Mouse (Mus musculus): ENCODE measurements around the gene Olfr263. TPM values are rescaled to one million over a fixed set of nuclear protein-coding genes. Genes with fewer than 3 reads are reported as not detected.

The Olfr263 gene
- polyA plus RNA-seq, 1 experiment from 2014 or later, result not detected

DNA sequence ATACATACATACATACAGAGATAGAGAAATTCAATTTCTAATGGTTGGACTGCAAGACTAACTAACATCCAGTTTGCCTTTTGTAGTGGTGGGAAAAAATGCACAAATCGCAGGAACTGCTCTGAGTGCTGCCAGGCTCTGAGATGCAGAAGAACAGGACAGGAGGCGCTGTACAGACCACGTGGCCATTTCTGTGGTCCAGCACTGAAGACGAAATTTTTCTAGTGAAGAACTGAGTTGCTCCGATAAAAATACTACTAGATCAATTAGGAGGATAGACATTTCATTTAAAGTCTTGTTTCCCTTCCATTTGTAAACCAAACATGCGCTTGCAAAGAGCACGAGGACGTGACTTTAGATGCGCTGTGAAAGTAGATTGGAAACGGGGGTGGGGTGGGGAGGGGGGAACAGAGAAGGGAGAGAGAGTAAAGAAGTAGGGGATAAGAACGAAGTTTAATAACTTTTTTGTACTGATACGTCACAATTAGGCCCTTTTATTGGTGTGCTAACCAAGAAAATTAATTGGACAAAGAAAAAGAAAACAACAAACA, 42.2 kb downstream of the Olfr263 start:
- WGBS, result 0% methylated on average over 12 of the region's 12 CpGs
- Histone ChIP-seq H3K9me3 (ENCODE audit: control insufficient read depth, low read length) (no peaks in the 10 kb centered on the region), H3K4me1 (ENCODE audit: control insufficient read depth, insufficient read depth, low read length) (peaks cover 8% of the 10 kb centered on the region; the same call in 1 of the 2 replicates), H3K27ac (replicated peaks; ENCODE audit: low read depth, low read length) (no peak overlapping the region), H3K27me3 (ENCODE audit: control insufficient read depth, insufficient read depth, low read length) (no peaks in the 10 kb centered on the region), H3K4me2 (ENCODE audit: low read length) (peak overlapping the region; percentile 65), H3K36me3 (ENCODE audit: control insufficient read depth, insufficient read depth, low read length) (no peaks in the 10 kb centered on the region), H3K9ac (replicated peaks; ENCODE audit: low read length) (peak overlapping the region; percentile 34; the same call in 1 of the 2 replicates), H3K4me3 (replicated peaks; ENCODE audit: low read depth, low read length) (peak overlapping the region; percentile 53)
- ATAC-seq (ENCODE audit: low FRiP score, low TSS enrichment), result no peak
- DNase-seq, result peak; percentile 78

DNA sequence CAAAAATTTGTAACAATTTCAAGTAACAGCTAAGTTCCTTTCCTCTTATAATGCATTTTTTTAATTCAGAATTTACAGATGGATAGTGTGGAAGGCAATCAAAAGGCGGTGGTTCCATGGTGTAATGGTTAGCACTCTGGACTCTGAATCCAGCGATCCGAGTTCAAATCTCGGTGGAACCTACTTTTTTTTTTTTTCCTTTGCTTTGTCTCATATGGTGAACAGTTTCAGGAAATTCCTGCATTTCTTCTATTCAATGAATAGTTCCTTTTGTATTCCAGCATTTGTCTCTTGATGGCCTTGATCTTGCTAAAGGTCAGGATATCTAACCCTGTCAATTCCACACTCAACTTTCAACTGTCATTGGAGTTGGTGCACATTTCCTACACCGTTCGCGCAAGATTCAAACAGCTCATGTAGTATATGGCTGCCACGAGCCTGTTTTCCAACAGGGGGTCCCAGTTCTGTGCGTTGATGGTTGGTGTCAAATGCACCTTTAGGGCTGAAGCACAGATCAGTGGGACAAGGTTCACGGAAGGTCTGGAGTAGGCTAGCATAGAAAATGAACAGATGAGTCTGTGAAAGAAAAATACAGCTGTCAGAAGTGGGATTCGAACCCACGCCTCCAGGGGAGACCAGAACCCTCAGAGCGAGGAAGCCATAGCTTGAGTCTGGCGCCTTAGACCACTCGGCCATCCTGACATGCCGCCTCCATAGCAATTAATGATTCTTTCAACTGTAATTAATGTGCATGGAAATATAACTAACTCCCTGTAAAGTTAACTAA, 43.0 kb downstream of the Olfr263 start:
- Histone ChIP-seq H3K9ac (replicated peaks; ENCODE audit: low read length) (no peak overlapping the region), H3K9me3 (ENCODE audit: control insufficient read depth, low read length) (no peaks in the 10 kb centered on the region), H3K27me3 (ENCODE audit: control insufficient read depth, insufficient read depth, low read length) (no peaks in the 10 kb centered on the region), H3K4me1 (ENCODE audit: control insufficient read depth, insufficient read depth, low read length) (peaks cover 8% of the 10 kb centered on the region; the same call in 1 of the 2 replicates), H3K4me3 (replicated peaks; ENCODE audit: low read depth, low read length) (peak overlapping the region; percentile 53), H3K36me3 (ENCODE audit: control insufficient read depth, insufficient read depth, low read length) (no peaks in the 10 kb centered on the region), H3K27ac (replicated peaks; ENCODE audit: low read depth, low read length) (no peak overlapping the region), H3K4me2 (ENCODE audit: low read length) (peak overlapping the region; percentile 65)
- peak; percentile 88 for DNase-seq
- WGBS, result under 1% methylated on average over 16 of the region's 16 CpGs
- peak; percentile 43; the same call in 1 of the 2 replicates for ATAC-seq (ENCODE audit: low FRiP score, low TSS enrichment)

DNA sequence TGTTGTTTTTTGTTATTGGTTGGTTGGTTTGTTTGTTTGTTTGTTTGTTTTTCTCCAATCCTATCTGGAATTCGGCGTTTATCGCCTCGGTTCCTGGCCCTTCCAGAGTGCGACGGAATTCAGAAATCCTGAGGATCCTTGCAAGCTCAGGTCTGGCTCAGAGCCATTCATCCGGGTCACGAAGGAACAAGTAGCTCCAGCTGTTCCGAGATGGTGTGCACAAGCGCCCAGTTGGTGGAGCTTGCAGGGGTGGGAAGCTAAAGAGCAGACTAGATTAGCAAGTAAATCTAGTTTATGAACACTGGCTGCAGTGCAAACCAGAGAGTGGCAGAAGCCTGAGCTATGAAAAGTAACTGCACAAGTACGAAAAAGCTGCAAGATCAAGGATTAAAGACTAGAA, 43.6 kb downstream of the Olfr263 start:
- DNase-seq (peak; percentile 81), ATAC-seq (ENCODE audit: low FRiP score, low TSS enrichment) (no peak)
- Histone ChIP-seq H3K27ac (replicated peaks; ENCODE audit: low read depth, low read length) (no peak overlapping the region), H3K4me3 (replicated peaks; ENCODE audit: low read depth, low read length) (peak overlapping the region; percentile 34), H3K9ac (replicated peaks; ENCODE audit: low read length) (0 out of 2 replicates have a peak overlapping the region, but pooled peaks have one; percentile 20), H3K36me3 (ENCODE audit: control insufficient read depth, insufficient read depth, low read length) (no peaks in the 10 kb centered on the region), H3K27me3 (ENCODE audit: control insufficient read depth, insufficient read depth, low read length) (no peaks in the 10 kb centered on the region), H3K9me3 (ENCODE audit: control insufficient read depth, low read length) (no peaks in the 10 kb centered on the region), H3K4me2 (ENCODE audit: low read length) (peak overlapping the region; percentile 65), H3K4me1 (ENCODE audit: control insufficient read depth, insufficient read depth, low read length) (peaks cover 8% of the 10 kb centered on the region; the same call in 1 of the 2 replicates)
- under 1% methylated on average over 11 of the region's 11 CpGs for WGBS

DNA sequence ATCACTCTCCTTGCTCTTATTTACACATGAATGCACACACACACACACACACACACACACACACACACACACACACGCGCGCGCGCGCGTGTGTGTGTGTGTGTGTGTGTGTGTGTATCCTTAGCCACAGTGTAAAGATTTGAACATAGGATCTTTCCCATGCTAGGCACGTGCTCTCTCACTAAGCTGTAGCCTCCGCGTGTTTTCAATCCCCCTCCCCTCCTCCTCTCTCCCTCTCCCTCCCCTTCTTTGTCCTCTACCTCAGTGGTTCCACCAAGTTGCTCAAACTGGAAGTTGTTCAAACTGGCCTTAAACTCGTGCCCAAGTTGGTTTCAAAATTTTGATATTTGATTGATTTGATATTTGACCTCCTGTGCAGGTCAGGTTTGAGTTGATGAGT, 47.3 kb downstream of the Olfr263 start:
- Histone ChIP-seq H3K27me3 (ENCODE audit: control insufficient read depth, insufficient read depth, low read length) (no peaks in the 10 kb centered on the region), H3K4me2 (ENCODE audit: low read length) (no peak overlapping the region), H3K36me3 (ENCODE audit: control insufficient read depth, insufficient read depth, low read length) (peaks cover under 1% of the 10 kb centered on the region; the same call in 1 of the 2 replicates), H3K4me1 (ENCODE audit: control insufficient read depth, insufficient read depth, low read length) (peaks cover 13% of the 10 kb centered on the region), H3K9ac (replicated peaks; ENCODE audit: low read length) (no peak overlapping the region), H3K9me3 (ENCODE audit: control insufficient read depth, low read length) (no peaks in the 10 kb centered on the region), H3K27ac (replicated peaks; ENCODE audit: low read depth, low read length) (no peak overlapping the region), H3K4me3 (replicated peaks; ENCODE audit: low read depth, low read length) (no peak overlapping the region)
- WGBS, result 64% methylated on average over 11 of the region's 11 CpGs
- no peak for DNase-seq
- no peak for ATAC-seq (ENCODE audit: low FRiP score, low TSS enrichment)

DNA sequence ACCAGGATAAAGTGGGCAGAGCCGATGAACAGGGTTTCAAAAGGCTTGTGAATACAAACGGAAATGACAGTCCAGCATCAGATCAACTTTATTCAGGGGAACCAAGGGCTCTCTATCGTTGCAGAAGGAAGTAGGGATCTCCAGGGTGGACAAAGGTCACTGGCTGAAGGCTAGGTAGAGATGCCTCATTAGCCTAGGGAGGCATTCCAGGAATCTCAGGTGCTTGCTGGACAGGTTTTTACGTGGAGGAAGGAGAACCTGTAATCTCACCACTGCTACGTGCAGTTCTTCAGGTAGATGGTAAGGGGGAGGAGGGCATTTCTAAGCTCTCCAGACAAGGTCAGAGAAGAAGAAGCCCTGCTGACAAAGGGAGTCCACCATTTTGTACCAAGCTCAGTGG, 48.2 kb downstream of the Olfr263 start:
- Histone ChIP-seq H3K4me3 (replicated peaks; ENCODE audit: low read depth, low read length) (no peak overlapping the region), H3K4me1 (ENCODE audit: control insufficient read depth, insufficient read depth, low read length) (peaks cover 19% of the 10 kb centered on the region), H3K27ac (replicated peaks; ENCODE audit: low read depth, low read length) (no peak overlapping the region), H3K4me2 (ENCODE audit: low read length) (no peak overlapping the region), H3K9me3 (ENCODE audit: control insufficient read depth, low read length) (no peaks in the 10 kb centered on the region), H3K27me3 (ENCODE audit: control insufficient read depth, insufficient read depth, low read length) (no peaks in the 10 kb centered on the region), H3K9ac (replicated peaks; ENCODE audit: low read length) (no peak overlapping the region), H3K36me3 (ENCODE audit: control insufficient read depth, insufficient read depth, low read length) (peaks cover 7% of the 10 kb centered on the region; the same call in 1 of the 2 replicates)
- DNase-seq, result no peak
- ATAC-seq (ENCODE audit: low FRiP score, low TSS enrichment), result no peak
- 74% methylated on average over 5 of the region's 5 CpGs for WGBS

DNA sequence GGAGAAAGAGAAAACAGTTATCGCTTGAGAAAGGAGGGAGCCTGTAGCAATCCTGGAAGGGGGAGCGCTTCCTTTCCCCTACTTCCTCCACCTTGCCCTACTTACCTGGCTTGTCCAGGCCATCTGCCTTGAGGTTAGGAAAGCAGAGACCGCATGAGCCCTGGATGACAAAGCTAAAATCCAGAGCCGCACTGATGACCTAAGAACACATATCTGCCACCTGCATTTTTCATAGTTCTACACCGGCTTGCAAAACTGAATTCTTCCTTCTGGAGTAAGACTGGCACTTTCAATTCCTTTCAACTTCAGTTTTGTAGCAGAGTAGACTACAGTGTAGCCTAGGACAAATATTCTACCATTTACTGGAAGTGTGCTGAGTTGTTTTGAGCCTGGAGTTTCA, 48.9 kb downstream of the Olfr263 start:
- Histone ChIP-seq H3K9me3 (ENCODE audit: control insufficient read depth, low read length) (no peaks in the 10 kb centered on the region), H3K36me3 (ENCODE audit: control insufficient read depth, insufficient read depth, low read length) (peaks cover 13% of the 10 kb centered on the region), H3K9ac (replicated peaks; ENCODE audit: low read length) (no peak overlapping the region), H3K27ac (replicated peaks; ENCODE audit: low read depth, low read length) (no peak overlapping the region), H3K4me2 (ENCODE audit: low read length) (no peak overlapping the region; the same call in 1 of the 2 replicates), H3K27me3 (ENCODE audit: control insufficient read depth, insufficient read depth, low read length) (no peaks in the 10 kb centered on the region), H3K4me3 (replicated peaks; ENCODE audit: low read depth, low read length) (no peak overlapping the region), H3K4me1 (ENCODE audit: control insufficient read depth, insufficient read depth, low read length) (peaks cover 19% of the 10 kb centered on the region)
- ATAC-seq (ENCODE audit: low FRiP score, low TSS enrichment) (no peak), DNase-seq (no peak)
- WGBS, result 81% methylated on average over 5 of the region's 5 CpGs

DNA sequence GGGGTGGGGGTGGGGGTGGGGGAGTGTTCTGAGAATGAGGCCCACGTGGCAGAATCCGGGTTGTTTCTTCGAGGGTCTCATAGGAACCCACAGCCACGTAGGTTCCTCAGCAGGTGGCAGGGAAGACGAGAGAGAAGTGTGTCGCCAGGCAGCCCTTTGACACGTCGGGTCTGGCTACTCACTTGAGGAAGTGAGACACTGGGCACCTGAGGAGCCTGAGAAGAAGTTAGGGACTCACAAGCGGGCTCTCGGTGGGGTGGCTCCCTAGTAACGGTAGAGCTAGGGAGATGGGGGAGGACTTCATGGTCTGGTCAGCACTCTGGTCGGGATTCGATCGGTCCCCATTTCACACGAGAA, 49.9 kb downstream of the Olfr263 start, which contains the start of gene Trim27:
TSS of gene Trim27 (plus strand) at position 79 of the 357 bp plus-strand sequence.
- Histone ChIP-seq H3K4me3 (replicated peaks; ENCODE audit: low read depth, low read length) (peak within 1 kb of the TSS; percentile 99), H3K27me3 (ENCODE audit: control insufficient read depth, insufficient read depth, low read length) (no peaks in the 10 kb centered on the region), H3K36me3 (ENCODE audit: control insufficient read depth, insufficient read depth, low read length) (peaks cover 23% of the 10 kb centered on the region), H3K9ac (replicated peaks; ENCODE audit: low read length) (peak within 1 kb of the TSS; percentile 77), H3K4me2 (ENCODE audit: low read length) (peak within 1 kb of the TSS; percentile 73), H3K4me1 (ENCODE audit: control insufficient read depth, insufficient read depth, low read length) (peaks cover 19% of the 10 kb centered on the region), H3K9me3 (ENCODE audit: control insufficient read depth, low read length) (no peaks in the 10 kb centered on the region), H3K27ac (replicated peaks; ENCODE audit: low read depth, low read length) (peak within 1 kb of the TSS; percentile 91)
- DNase-seq, result no peak
- WGBS, result under 1% methylated on average over 15 of the region's 15 CpGs
- ATAC-seq (ENCODE audit: low FRiP score, low TSS enrichment), result peak; percentile 49

DNA sequence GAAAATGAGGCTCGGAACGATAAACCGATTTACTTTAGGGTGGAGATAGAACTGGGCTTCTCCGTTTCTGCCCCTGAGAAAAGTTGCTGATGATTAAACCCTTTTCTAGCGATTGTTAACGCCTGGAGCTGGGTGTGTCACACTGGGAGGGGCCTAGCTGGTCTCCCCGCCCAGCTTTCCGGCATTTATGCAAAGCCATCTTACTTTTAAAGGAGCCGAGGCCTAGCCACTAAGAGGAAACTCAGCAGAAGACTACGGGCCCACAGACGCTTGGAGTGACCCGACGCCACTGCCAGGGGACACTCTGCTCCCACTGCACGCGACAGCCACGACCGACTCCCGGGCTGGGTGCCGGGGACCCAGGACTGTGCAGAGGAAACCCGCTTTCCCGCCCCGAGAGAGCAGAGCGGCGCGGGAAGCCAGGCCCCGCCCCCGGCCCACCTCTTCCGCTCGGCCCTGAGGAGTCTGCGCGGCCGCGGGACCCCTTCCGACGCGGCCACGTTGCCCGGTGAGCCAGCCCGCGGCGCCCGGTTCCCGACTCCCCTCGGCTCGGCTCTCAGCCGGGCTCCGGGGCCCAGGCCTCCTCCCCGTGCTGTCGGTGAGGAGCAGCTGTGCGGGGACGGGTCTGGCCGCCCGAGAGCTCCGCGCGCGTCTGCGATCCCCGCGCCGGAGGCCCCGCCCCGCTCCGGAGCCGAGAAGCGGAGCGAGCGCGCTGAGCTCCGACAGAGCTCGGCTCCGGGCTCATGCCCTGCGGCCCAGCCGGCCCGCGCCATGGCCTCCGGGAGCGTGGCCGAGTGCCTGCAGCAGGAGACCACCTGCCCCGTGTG, 50.5 kb downstream of the Olfr263 start:
- ATAC-seq (ENCODE audit: low FRiP score, low TSS enrichment), result peak; percentile 94
- H3K27ac ChIP-seq (replicated peaks; ENCODE audit: low read depth, low read length), result peak overlapping the region; percentile 91

More for the DNA sequence above, 50.5 kb downstream of the Olfr263 start:
- peak; percentile 92 for DNase-seq
- H3K9me3 ChIP-seq (ENCODE audit: control insufficient read depth, low read length), result no peaks in the 10 kb centered on the region
- under 1% methylated on average over 67 of the region's 80 CpGs for WGBS
- peak overlapping the region; percentile 73 for H3K4me2 ChIP-seq (ENCODE audit: low read length)
- H3K4me3 ChIP-seq (replicated peaks; ENCODE audit: low read depth, low read length), result peak overlapping the region; percentile 99
- peaks cover 19% of the 10 kb centered on the region for H3K4me1 ChIP-seq (ENCODE audit: control insufficient read depth, insufficient read depth, low read length)
- no peaks in the 10 kb centered on the region for H3K27me3 ChIP-seq (ENCODE audit: control insufficient read depth, insufficient read depth, low read length)
- H3K9ac ChIP-seq (replicated peaks; ENCODE audit: low read length), result peak overlapping the region; percentile 77
- peaks cover 29% of the 10 kb centered on the region for H3K36me3 ChIP-seq (ENCODE audit: control insufficient read depth, insufficient read depth, low read length)
